Mouse (Mus musculus): ENCODE results near the gene Rgl2. TPM values are rescaled to one million over a fixed set of nuclear protein-coding genes. Genes with fewer than 3 reads are reported as not detected.
A peak's percentile ranks its signal among the peaks of the same experiment; 100 is the strongest.
"Not testable (repeated sequence)": the region's sequence is repeated elsewhere in the genome, so short reads cannot be mapped to it uniquely, and the experiment has no call there.

The Rgl2 gene
- polyA plus RNA-seq, 1 experiment from 2014 or later, result 43.2 TPM

DNA sequence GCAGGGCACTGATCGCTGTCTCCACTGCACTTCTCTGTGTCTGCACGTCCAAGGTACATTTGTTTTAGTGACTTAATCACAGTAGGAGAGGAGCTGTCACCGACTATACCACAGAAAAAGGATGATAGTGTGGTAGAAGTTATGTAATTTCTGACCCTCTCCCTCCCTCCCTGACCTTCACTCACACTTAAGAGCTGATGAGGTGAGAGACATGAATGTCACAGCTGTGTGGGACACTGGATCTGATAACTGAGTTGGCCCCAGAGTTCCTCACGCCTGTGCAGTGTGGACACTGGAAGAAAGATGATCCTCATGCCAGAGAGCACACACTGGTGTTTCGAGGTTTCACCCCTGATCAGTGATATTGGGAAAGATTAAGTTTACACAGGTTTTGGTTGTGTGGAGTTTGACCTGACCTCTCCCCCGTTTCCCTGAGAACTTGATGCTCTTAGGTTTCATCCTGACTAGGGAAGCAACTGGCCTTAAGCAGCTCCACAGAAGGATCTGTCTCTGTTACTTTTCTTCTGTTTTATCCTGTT lies 50.2 kb downstream of the Rgl2 start:
- H3K27me3 ChIP-seq (ENCODE audit: low read depth, poor library complexity, severe bottlenecking), result peaks cover 50% of the 10 kb centered on the region
- H3K27ac ChIP-seq, result no peak overlapping the region
- H3K4me3 ChIP-seq, result no peak overlapping the region
- 83% methylated on average over 6 of the region's 6 CpGs for WGBS
- no peaks in the 10 kb centered on the region for H3K36me3 ChIP-seq
- DNase-seq (ENCODE audit: low spot score), result no peak
- H3K4me1 ChIP-seq, result peaks cover 29% of the 10 kb centered on the region
- no peaks in the 10 kb centered on the region for H3K9me3 ChIP-seq (replicated peaks)

DNA sequence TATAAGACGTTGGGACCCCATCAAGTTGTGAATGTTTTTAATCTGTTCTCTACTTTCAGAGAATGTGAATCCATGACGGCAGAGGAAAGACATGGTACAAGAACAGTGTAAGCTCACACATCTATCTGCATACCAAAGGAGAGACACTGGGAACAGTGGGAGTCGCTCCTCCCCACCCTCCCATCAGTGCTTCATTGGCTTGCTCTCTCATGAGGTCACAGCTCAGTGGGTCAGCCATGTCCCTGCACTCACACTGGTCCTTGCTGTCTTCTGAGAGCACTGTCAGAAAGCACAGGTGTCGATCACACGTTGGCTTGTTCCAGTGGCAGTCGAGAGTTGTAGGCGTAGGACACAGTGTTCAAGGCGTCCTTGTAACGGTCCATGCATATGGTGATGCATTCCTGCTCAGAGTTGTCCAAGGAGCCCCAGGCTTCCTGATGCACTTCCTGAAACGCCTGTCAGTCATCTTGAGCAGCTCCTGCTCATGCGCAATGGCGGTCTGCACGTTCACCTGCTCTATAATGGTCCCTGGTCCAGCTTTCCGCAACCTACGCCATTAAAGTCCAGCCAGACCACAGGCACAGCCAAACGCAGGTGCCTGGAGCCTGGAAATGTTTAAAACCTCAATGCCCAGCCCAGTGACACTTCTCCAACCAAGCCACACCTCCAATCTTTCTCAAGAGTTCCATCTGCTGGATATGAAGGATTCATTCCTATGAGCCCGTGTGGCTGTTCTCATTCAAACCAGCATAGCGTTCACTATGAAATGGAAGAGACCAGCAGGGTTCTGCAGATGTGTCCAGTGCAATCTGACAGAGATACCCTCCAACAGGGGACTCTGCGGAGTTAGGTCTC lies 51.1 kb downstream of the Rgl2 start:
- Histone ChIP-seq H3K9me3 (replicated peaks) (no peaks in the 10 kb centered on the region), H3K4me3 (peak overlapping the region; percentile 62; the same call in 1 of the 2 replicates), H3K4me1 (peaks cover 29% of the 10 kb centered on the region), H3K27ac (peak overlapping the region; percentile 91), H3K27me3 (ENCODE audit: low read depth, poor library complexity, severe bottlenecking) (peaks cover 50% of the 10 kb centered on the region), H3K36me3 (no peaks in the 10 kb centered on the region)
- no peak for DNase-seq (ENCODE audit: low spot score)
- 80% methylated on average over 19 of the region's 19 CpGs for WGBS

DNA sequence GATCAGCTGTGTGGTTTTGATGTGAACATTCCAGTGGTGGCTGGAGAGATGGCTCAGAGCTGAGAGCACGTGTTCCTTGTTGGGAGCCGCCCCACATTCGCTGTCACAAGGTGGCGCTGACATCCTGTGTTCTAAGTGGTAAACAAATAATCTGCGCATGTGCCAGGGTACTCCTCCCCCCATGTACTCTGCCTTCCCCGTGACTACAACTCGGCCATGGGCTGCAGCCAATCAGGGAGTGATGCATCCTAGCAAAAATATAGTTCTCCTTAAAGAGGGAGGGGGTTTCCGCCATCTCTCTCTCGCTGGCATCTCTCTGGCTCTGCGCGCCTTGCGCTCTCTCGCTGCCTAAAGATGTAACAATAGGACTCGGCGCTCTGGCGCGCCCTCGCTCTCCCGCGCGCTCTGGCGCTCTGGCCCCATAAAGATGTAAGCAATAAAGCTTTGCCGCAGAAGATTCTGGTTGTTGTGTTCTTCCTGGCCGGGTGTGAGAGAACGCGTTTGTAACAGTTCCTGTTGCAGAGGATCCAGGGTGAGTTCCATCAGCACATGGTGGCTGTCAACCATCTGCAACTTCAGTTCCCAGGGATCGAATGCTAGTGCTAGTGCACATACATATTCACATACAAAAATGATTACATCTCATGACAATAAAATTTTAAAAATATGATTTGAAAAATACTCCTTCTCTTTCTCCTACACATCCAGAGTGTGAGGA lies 52.0 kb downstream of the Rgl2 start:
- Histone ChIP-seq H3K27me3 (ENCODE audit: low read depth, poor library complexity, severe bottlenecking) (peaks cover 44% of the 10 kb centered on the region), H3K4me1 (peaks cover 29% of the 10 kb centered on the region), H3K27ac (peak overlapping the region; percentile 91), H3K4me3 (peak overlapping the region; percentile 62)
- WGBS, result 1% methylated on average over 27 of the region's 27 CpGs
- H3K9me3 ChIP-seq (replicated peaks); H3K36me3 ChIP-seq: not testable (repeated sequence)
- DNase-seq (ENCODE audit: low spot score), result peak; percentile 92

DNA sequence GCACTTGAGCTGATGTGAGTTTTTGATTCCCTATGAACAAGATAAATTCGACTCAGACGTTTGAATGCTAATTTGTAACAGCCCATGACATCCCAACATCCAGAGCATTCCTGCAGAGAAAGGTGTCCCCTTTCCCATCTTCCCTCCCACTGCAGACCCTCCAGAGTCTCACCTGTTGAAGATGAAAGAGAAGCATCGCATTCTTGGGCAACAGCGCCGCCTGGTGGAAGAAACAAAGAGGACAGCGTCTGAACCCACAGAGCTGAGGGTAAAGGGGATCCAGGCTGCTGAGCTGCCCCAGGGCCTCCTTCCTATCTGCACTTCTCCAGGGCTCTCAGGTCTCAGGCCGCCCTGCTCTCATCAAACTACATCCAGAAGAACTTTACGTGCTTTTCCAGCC lies 52.8 kb downstream of the Rgl2 start:
- H3K27ac ChIP-seq; H3K9me3 ChIP-seq (replicated peaks); H3K36me3 ChIP-seq; H3K4me3 ChIP-seq: not testable (repeated sequence)
- Histone ChIP-seq H3K27me3 (ENCODE audit: low read depth, poor library complexity, severe bottlenecking) (peaks cover 36% of the 10 kb centered on the region), H3K4me1 (peaks cover 29% of the 10 kb centered on the region)
- DNase-seq (ENCODE audit: low spot score), result peak; percentile 76
- 7% methylated on average over 8 of the region's 8 CpGs for WGBS

Small RNAs within 50 kb of the gene (microRNA-seq; reads per million reads assigned to microRNA genes)
- gene Gm27740, result not detected

Other genes with a start within 250 kb of the Rgl2 start
- 481 and 555 TPM in 2 replicates for gene Hnrnpm, start 242.7 kb upstream of the Rgl2 start, polyA plus RNA-seq (2016; fragmentation: Nextera tagmentation; extraction: Ambion mirVana)
- 30.1 and 32.5 TPM in 2 replicates for gene March2, start 210.9 kb upstream of the Rgl2 start, polyA plus RNA-seq (2016; fragmentation: Nextera tagmentation; extraction: Ambion mirVana)
- 325 and 350 TPM in 2 replicates for gene Rab11b, start 169.0 kb upstream of the Rgl2 start, polyA plus RNA-seq (2016; fragmentation: Nextera tagmentation; extraction: Ambion mirVana)
- 30.2 and 38.9 TPM in 2 replicates for gene Angptl4, start 147.7 kb upstream of the Rgl2 start, polyA plus RNA-seq (2016; fragmentation: Nextera tagmentation; extraction: Ambion mirVana)
- 24.8 and 28.5 TPM in 2 replicates for gene Kank3, start 119.0 kb upstream of the Rgl2 start, polyA plus RNA-seq (2016; fragmentation: Nextera tagmentation; extraction: Ambion mirVana)
- 867 and 991 TPM in 2 replicates for gene Rps28, start 105.0 kb upstream of the Rgl2 start, polyA plus RNA-seq (2016; fragmentation: Nextera tagmentation; extraction: Ambion mirVana)
- gene Ndufa7, start 105.0 kb upstream of the Rgl2 start, polyA plus RNA-seq (2016; fragmentation: Nextera tagmentation; extraction: Ambion mirVana), result 497 and 518 TPM in 2 replicates
- gene Cd320, start 86.5 kb upstream of the Rgl2 start, polyA plus RNA-seq (2016; fragmentation: Nextera tagmentation; extraction: Ambion mirVana), result 98.2 and 119 TPM in 2 replicates
- gene Gm7029, start 55.7 kb upstream of the Rgl2 start, polyA plus RNA-seq (2016; fragmentation: Nextera tagmentation; extraction: Ambion mirVana), result not detected in 2 replicates
- 5.9 and 6.6 TPM in 2 replicates for gene Kifc1, start 38.9 kb upstream of the Rgl2 start, polyA plus RNA-seq (2016; fragmentation: Nextera tagmentation; extraction: Ambion mirVana)
- gene Platr17, start 24.4 kb upstream of the Rgl2 start, polyA plus RNA-seq (2016; fragmentation: Nextera tagmentation; extraction: Ambion mirVana), result 0.20 and 0.38 TPM in 2 replicates
- 88.1 and 92.2 TPM in 2 replicates for gene Daxx, start 20.1 kb upstream of the Rgl2 start, polyA plus RNA-seq (2016; fragmentation: Nextera tagmentation; extraction: Ambion mirVana)
- 9.2 and 16.0 TPM in 2 replicates for gene Tapbp, start 13.6 kb upstream of the Rgl2 start, polyA plus RNA-seq (2016; fragmentation: Nextera tagmentation; extraction: Ambion mirVana)
- gene Zbtb22, start 13.6 kb upstream of the Rgl2 start, polyA plus RNA-seq (2016; fragmentation: Nextera tagmentation; extraction: Ambion mirVana), result 20.2 and 23.2 TPM in 2 replicates
- 212 and 258 TPM in 2 replicates for gene Pfdn6, start 10.8 kb downstream of the Rgl2 start, polyA plus RNA-seq (2016; fragmentation: Nextera tagmentation; extraction: Ambion mirVana)
- 61.7 and 78.2 TPM in 2 replicates for gene Wdr46, start 11.1 kb downstream of the Rgl2 start, polyA plus RNA-seq (2016; fragmentation: Nextera tagmentation; extraction: Ambion mirVana)
- 2.9 and 3.9 TPM in 2 replicates for gene B3galt4, start 21.9 kb downstream of the Rgl2 start, polyA plus RNA-seq (2016; fragmentation: Nextera tagmentation; extraction: Ambion mirVana)
- 49.8 and 50.3 TPM in 2 replicates for gene Vps52, start 26.3 kb downstream of the Rgl2 start, polyA plus RNA-seq (2016; fragmentation: Nextera tagmentation; extraction: Ambion mirVana)
- 1,605 and 1,760 TPM in 2 replicates for gene Rps18, start 26.5 kb downstream of the Rgl2 start, polyA plus RNA-seq (2016; fragmentation: Nextera tagmentation; extraction: Ambion mirVana)
- 2.9 and 4.7 TPM in 2 replicates for gene H2-K1, start 70.8 kb downstream of the Rgl2 start, polyA plus RNA-seq (2016; fragmentation: Nextera tagmentation; extraction: Ambion mirVana)
- gene Ring1, start 95.1 kb downstream of the Rgl2 start, polyA plus RNA-seq (2016; fragmentation: Nextera tagmentation; extraction: Ambion mirVana), result 11.8 and 15.0 TPM in 2 replicates
- gene H2-Ke6, start 98.5 kb downstream of the Rgl2 start, polyA plus RNA-seq (2016; fragmentation: Nextera tagmentation; extraction: Ambion mirVana), result 25.9 and 33.7 TPM in 2 replicates
- 196 TPM in 2 replicates for gene Slc39a7, start 102.1 kb downstream of the Rgl2 start, polyA plus RNA-seq (2016; fragmentation: Nextera tagmentation; extraction: Ambion mirVana)
- 49.9 and 51.0 TPM in 2 replicates for gene Rxrb, start 102.3 kb downstream of the Rgl2 start, polyA plus RNA-seq (2016; fragmentation: Nextera tagmentation; extraction: Ambion mirVana)
- gene Col11a2, start 109.9 kb downstream of the Rgl2 start, polyA plus RNA-seq (2016; fragmentation: Nextera tagmentation; extraction: Ambion mirVana), result 0.43 and 2.5 TPM in 2 replicates
- 0.31 and 0.66 TPM in 2 replicates for gene H2-Oa, start 162.8 kb downstream of the Rgl2 start, polyA plus RNA-seq (2016; fragmentation: Nextera tagmentation; extraction: Ambion mirVana)
- gene H2-DMa, start 190.0 kb downstream of the Rgl2 start, polyA plus RNA-seq (2016; fragmentation: Nextera tagmentation; extraction: Ambion mirVana), result 4.2 and 5.3 TPM in 2 replicates
- gene Brd2, start 193.1 kb downstream of the Rgl2 start, polyA plus RNA-seq (2016; fragmentation: Nextera tagmentation; extraction: Ambion mirVana), result 140 and 145 TPM in 2 replicates
- 0.18 and 0.40 TPM in 2 replicates for gene H2-DMb2, start 213.8 kb downstream of the Rgl2 start, polyA plus RNA-seq (2016; fragmentation: Nextera tagmentation; extraction: Ambion mirVana)
- 0.18 and 0.51 TPM in 2 replicates for gene H2-DMb1, start 223.5 kb downstream of the Rgl2 start, polyA plus RNA-seq (2016; fragmentation: Nextera tagmentation; extraction: Ambion mirVana)